Mouse (Mus musculus) ES-E14 (cell line): ENCODE results near the gene C87436. TPM values are rescaled to one million over a fixed set of nuclear protein-coding genes. Genes with fewer than 3 reads are reported as not detected.

Source experiments
- DNase-seq: peaks from one replicate; pipeline ENCODE4 v3.0.0-alpha.2; 2013; ENCODE audit warnings: low read depth, low spot score
- H3K27ac ChIP-seq: 2 replicates; pipeline ENCODE4 v1.5.1; 2012; ENCODE audit warnings: low read depth, mild to moderate bottlenecking, low read length, moderate library complexity, mixed read lengths; ENCODE audit not compliant: poor library complexity, insufficient read depth, severe bottlenecking
- H3K36me3 ChIP-seq: 2 replicates; pipeline ENCODE4 v1.6.1; 2012; ENCODE audit warnings: mild to moderate bottlenecking, low read length, moderate library complexity, mixed read lengths; ENCODE audit not compliant: control insufficient read depth, poor library complexity, insufficient read depth, severe bottlenecking
- H3K4me1 ChIP-seq, 2 experiments: fragments of 150-350 bp in 1 of 2; sonication (generic) in 1 of 2; 2 replicates each; pipeline ENCODE4 v1.6.1; 2012; ENCODE audit warnings: low read length in 2 of 2, mild to moderate bottlenecking in 1 of 2, mixed read lengths in 1 of 2; ENCODE audit not compliant: control insufficient read depth in 2 of 2, insufficient read depth in 2 of 2, poor library complexity in 1 of 2
- H3K4me3 ChIP-seq, 2 experiments: fragments of 150-350 bp in 1 of 2; sonication (generic) in 1 of 2; 2 replicates each; pipeline ENCODE4 v1.5.1; 2012; ENCODE audit warnings: low read length in 2 of 2, low read depth in 1 of 2, mild to moderate bottlenecking in 1 of 2, mixed read lengths in 1 of 2; ENCODE audit not compliant: insufficient read depth in 1 of 2, poor library complexity in 1 of 2, severe bottlenecking in 1 of 2
- H3K9ac ChIP-seq: 2 replicates; pipeline ENCODE4 v1.6.1; 2012; ENCODE audit warnings: low read depth, mild to moderate bottlenecking, low read length, mixed read lengths; ENCODE audit not compliant: poor library complexity, insufficient read depth, severe bottlenecking
- H3K9me3 ChIP-seq: fragments of 150-350 bp; sonication (generic); 2 replicates; pipeline ENCODE4 v1.6.1; 2012; ENCODE audit warnings: low read depth, mild to moderate bottlenecking, low read length; ENCODE audit not compliant: control insufficient read depth, insufficient read depth
- CHD2 ChIP-seq: IDR thresholded peaks from 2 replicates; pipeline ENCODE4 v1.6.1; 2014; ENCODE audit warnings: mild to moderate bottlenecking, low read depth, low read length, inconsistent platforms
- HCFC1 ChIP-seq: IDR thresholded peaks from 2 replicates; pipeline ENCODE4 v1.6.1; 2012; ENCODE audit warnings: low read length, inconsistent platforms, borderline replicate concordance; ENCODE audit not compliant: insufficient read depth
- MAFK ChIP-seq: IDR thresholded peaks from 2 replicates; pipeline ENCODE4 v1.6.1; 2014; ENCODE audit warnings: mild to moderate bottlenecking, low read depth, low read length, inconsistent platforms; ENCODE audit not compliant: insufficient read depth
- ZC3H11A ChIP-seq: IDR thresholded peaks from 2 replicates; pipeline ENCODE4 v1.6.1; 2012; ENCODE audit warnings: low read depth, mild to moderate bottlenecking, inconsistent platforms, low read length, borderline replicate concordance
- ZNF384 ChIP-seq: IDR thresholded peaks from 2 replicates; pipeline ENCODE4 v1.6.1; 2012; ENCODE audit warnings: low read depth, low read length, inconsistent platforms
- in situ Hi-C, 2 experiments: fragments of 600-800 bp; cut with MboI; formaldehyde crosslinking; loops; one replicate each; pipeline ENCODE4 v1.15.1; 2025; ENCODE audit warnings: low sequenced_read_pairs in 2 of 2, inconsistent platforms in 1 of 2; ENCODE audit not compliant: unreplicated experiment in 2 of 2
- total RNA-seq: library from RNA; depleted of rRNA; stranded (reverse); fragments of 300-350 nt; gene quantifications from 2 replicates; pipeline ENCODE4 v1.2.3, GENCODE M21; 2012

The C87436 gene
- total RNA-seq, 1 experiment, result 12.5 TPM

- TF ChIP-seq ZC3H11A (no peak), ZNF384 (no peak), HCFC1 (peak; percentile 76), CHD2 (peak; percentile 24; the same call in 1 of the 2 replicates), MAFK (no peak)
- H3K27ac ChIP-seq, result peak overlapping the region; percentile 93
- peaks cover 2% of the 10 kb centered on the region; the same call in 1 of the 2 replicates for H3K36me3 ChIP-seq
- H3K4me3 ChIP-seq, result peak overlapping the region; percentile 74
- no peaks in the 10 kb centered on the region for H3K9me3 ChIP-seq
- peaks cover 5% of the 10 kb centered on the region in 2 experiments; a peak in 1 of 4 replicates for H3K4me1 ChIP-seq
- in situ Hi-C loops, result no loop called here
- H3K9ac ChIP-seq, result peak overlapping the region; percentile 90
- DNase-seq, result peak; percentile 96
These were observed 34.2 kb downstream of the C87436 start for GRCm38 (mm10) chr6:86472100-86472955.

GRCm38 (mm10) chr6:86473077-86473476 lies 34.9 kb downstream of the C87436 start:
- H3K9ac ChIP-seq, result peak overlapping the region; percentile 79
- in situ Hi-C loops, result no loop called here
- peak overlapping the region; percentile 74 for H3K4me3 ChIP-seq
- H3K9me3 ChIP-seq, result no peaks in the 10 kb centered on the region
- H3K36me3 ChIP-seq, result peaks cover 2% of the 10 kb centered on the region; the same call in 1 of the 2 replicates
- TF ChIP-seq HCFC1, result no peak
- TF ChIP-seq ZC3H11A, result no peak
- TF ChIP-seq MAFK, result no peak
- no peak for TF ChIP-seq ZNF384
- TF ChIP-seq CHD2, result no peak
- H3K27ac ChIP-seq, result peak overlapping the region; percentile 88
- H3K4me1 ChIP-seq, result peaks cover 5% of the 10 kb centered on the region in 2 experiments; a peak in 1 of 4 replicates
- DNase-seq, result no peak

DNA sequence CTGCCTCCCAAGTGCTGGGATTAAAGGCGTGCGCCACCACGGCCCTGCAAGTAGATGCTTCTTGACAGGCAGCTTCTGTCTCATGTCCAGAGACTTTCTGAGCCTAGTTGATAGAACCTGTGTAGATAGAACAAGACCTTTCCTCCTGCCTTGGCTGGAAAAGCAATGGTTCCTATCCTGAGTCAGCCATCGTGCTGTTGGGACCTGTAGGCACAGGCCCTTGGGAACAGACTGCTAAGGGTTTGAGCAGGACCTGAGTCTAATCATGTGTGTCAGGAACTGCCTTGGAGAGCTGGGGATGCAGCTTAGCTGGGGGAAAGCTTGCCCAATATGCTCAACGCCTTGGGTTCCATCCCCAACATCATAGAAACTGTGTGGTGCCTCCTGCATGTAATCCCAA lies 35.9 kb downstream of the C87436 start:
- H3K27ac ChIP-seq, result no peak overlapping the region

GRCm38 (mm10) chr6:86474646-86475181 lies 36.5 kb downstream of the C87436 start:
- H3K4me1 ChIP-seq, result peaks cover 5% of the 10 kb centered on the region in 2 experiments; a peak in 1 of 4 replicates
- no peaks in the 10 kb centered on the region for H3K9me3 ChIP-seq
- in situ Hi-C loops, result no loop called here
- H3K36me3 ChIP-seq, result peaks cover 1% of the 10 kb centered on the region; the same call in 1 of the 2 replicates
- no peak overlapping the region for H3K4me3 ChIP-seq
- H3K9ac ChIP-seq, result no peak overlapping the region
- TF ChIP-seq ZC3H11A (no peak), MAFK (peak; percentile 85)
- DNase-seq, result no peak
- no peak overlapping the region for H3K27ac ChIP-seq

More for the DNA sequence above, 35.9 kb downstream of the C87436 start:
- no peak for TF ChIP-seq CHD2
- no peak for TF ChIP-seq HCFC1
- no peak for TF ChIP-seq ZC3H11A
- no peak for TF ChIP-seq MAFK
- TF ChIP-seq ZNF384, result no peak
- Histone ChIP-seq H3K4me1 (peaks cover 5% of the 10 kb centered on the region in 2 experiments; a peak in 1 of 4 replicates), H3K36me3 (peaks cover 2% of the 10 kb centered on the region; the same call in 1 of the 2 replicates), H3K9me3 (no peaks in the 10 kb centered on the region), H3K9ac (peak overlapping the region; percentile 17; the same call in 1 of the 2 replicates), H3K4me3 (no peak overlapping the region)
- in situ Hi-C loops, result no loop called here
- DNase-seq, result no peak
